Mouse (Mus musculus): ENCODE results near the gene Slc25a35.

DNA sequence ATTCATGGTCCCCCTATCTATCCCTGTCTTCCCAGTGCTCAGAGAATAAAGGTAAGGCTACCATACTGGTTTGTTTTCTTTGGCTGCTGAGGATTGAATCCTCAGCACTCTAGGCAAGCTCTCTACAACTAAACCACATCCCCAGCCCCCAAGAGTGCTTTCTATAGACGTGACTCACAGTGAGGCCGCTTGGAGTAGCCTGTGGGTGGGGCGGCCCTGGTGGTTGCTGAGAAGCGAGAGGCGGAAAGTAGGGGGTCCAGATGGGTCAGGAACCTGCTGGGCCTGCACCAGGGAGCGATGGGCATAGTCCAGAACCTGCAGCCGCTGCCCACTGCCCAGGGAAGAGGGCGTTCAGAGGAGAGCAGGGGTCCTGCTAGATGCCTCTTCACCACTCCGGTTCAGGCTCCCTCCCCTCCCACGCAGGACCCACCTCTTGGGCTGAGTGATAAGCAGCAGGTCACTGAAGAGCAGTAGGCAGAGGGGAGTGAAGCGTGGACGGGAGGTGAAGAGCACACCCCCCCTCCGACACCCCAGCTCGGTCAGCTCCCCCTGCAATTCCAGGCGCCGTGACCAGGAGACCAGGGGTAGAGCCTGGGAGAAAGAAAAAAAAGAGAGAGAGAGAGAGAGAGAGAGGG, 21.0 kb upstream of the Slc25a35 start:
- no peak for TF ChIP-seq ZC3H11A (IDR thresholded peaks at IDR 0.05; ENCODE audit: borderline replicate concordance, low read depth, low read length)
- TF ChIP-seq MAFK (IDR thresholded peaks at IDR 0.05; ENCODE audit: insufficient read depth, low read depth, low read length): no peak
- TF ChIP-seq ZNF384 (IDR thresholded peaks at IDR 0.05; ENCODE audit: low read depth, low read length): no peak
